Mouse (Mus musculus) embryonic facial prominence, embryonic 11.5 days (tissue): ENCODE results near the gene Fgfr2. TPM values are rescaled to one million over a fixed set of nuclear protein-coding genes. Genes with fewer than 3 reads are reported as not detected.

Experiments
- ATAC-seq: fragments of 200-750 bp; cut with Nextera tagmentation; replicated peaks from 2 replicates; pipeline ENCODE4 v1.8.0; 2017; ENCODE audit warnings: low read depth; ENCODE audit not compliant: insufficient number of reproducible peaks, low FRiP score, low TSS enrichment
- DNase-seq: peaks from one replicate; pipeline ENCODE4 v3.0.0-alpha.2; 2015; ENCODE audit warnings: low spot score
- H3K27ac ChIP-seq: fragments of 300-500 bp; sonication (generic); replicated peaks from 2 replicates; pipeline ENCODE4 v1.5.1; 2014; ENCODE audit warnings: mild to moderate bottlenecking, low read depth, low read length, control low read depth
- H3K27me3 ChIP-seq: fragments of 300-500 bp; sonication (generic); 2 replicates; pipeline ENCODE4 v1.6.1; 2014; ENCODE audit warnings: mild to moderate bottlenecking, low read length, moderate library complexity, mixed read lengths; ENCODE audit not compliant: control insufficient read depth, insufficient read depth
- H3K36me3 ChIP-seq: fragments of 300-500 bp; sonication (generic); replicated peaks from 2 replicates; pipeline ENCODE4 v1.6.1; 2014; ENCODE audit warnings: low read depth, mild to moderate bottlenecking, low read length, moderate library complexity, mixed read lengths; ENCODE audit not compliant: control insufficient read depth, insufficient read depth
- H3K4me1 ChIP-seq: fragments of 300-500 bp; sonication (generic); 2 replicates; pipeline ENCODE4 v1.6.1; 2014; ENCODE audit warnings: low read length, mixed read lengths; ENCODE audit not compliant: control insufficient read depth, insufficient read depth
- H3K4me2 ChIP-seq: fragments of 300-500 bp; sonication (generic); 2 replicates; pipeline ENCODE4 v1.6.1; 2014; ENCODE audit warnings: low read depth, mild to moderate bottlenecking, control low read depth, low read length, moderate library complexity
- H3K4me3 ChIP-seq: fragments of 300-500 bp; sonication (generic); 2 replicates; pipeline ENCODE4 v1.5.1; 2014; ENCODE audit warnings: low read depth, low read length, control low read depth
- H3K9ac ChIP-seq: fragments of 300-500 bp; sonication (generic); replicated peaks from 2 replicates; pipeline ENCODE4 v1.6.1; 2014; ENCODE audit warnings: mild to moderate bottlenecking, control low read depth, low read length
- H3K9me3 ChIP-seq: fragments of 300-500 bp; sonication (generic); replicated peaks from 2 replicates; pipeline ENCODE4 v1.6.1; 2016; ENCODE audit warnings: mild to moderate bottlenecking, low read length, inconsistent platforms, mixed read lengths; ENCODE audit not compliant: control insufficient read depth
- WGBS: fragments of 180-500 bp; shearing (Covaris S2); extraction: QIAGEN DNeasy Blood & Tissue Kit; methylation state at CpG from one replicate; pipeline ENCODE4 v1.1.7; 2014; 5-methylcytosine and 5-hydroxymethylcytosine counted together
- polyA plus RNA-seq: library from polyadenylated mRNA; unstranded; fragments of >200 nt; fragmentation: Nextera tagmentation; extraction: Ambion mirVana; gene quantifications from 2 replicates; pipeline ENCODE4 v1.2.1, GENCODE M21; 2014

Gene Fgfr2
- polyA plus RNA-seq, 1 experiment from 2014 or later = 75.6 TPM

- DNase-seq (peak; percentile 53), ATAC-seq (no peak)
- 44% methylated on average over 5 of the region's 5 CpGs for WGBS
- Histone ChIP-seq H3K27ac (peak overlapping the region; percentile 59), H3K9me3 (no peaks in the 10 kb centered on the region), H3K36me3 (peaks cover 3% of the 10 kb centered on the region), H3K4me2 (no peak overlapping the region), H3K9ac (no peak overlapping the region), H3K27me3 (no peaks in the 10 kb centered on the region), H3K4me3 (no peak overlapping the region), H3K4me1 (0 out of 2 replicates have a peak, but pooled peaks cover 2% of the 10 kb centered on the region)
Observed at GRCm38 (mm10) chr7:130161581-130161980, 2961.6 kb downstream of the Fgfr2 start.

GRCm38 (mm10) chr7:130158845-130159244, 2964.3 kb downstream of the Fgfr2 start:
- no peak overlapping the region for H3K27ac ChIP-seq
- H3K36me3 ChIP-seq = peaks cover 3% of the 10 kb centered on the region
- H3K4me3 ChIP-seq = no peak overlapping the region
- H3K9me3 ChIP-seq = no peaks in the 10 kb centered on the region
- H3K4me1 ChIP-seq = 0 out of 2 replicates have a peak, but pooled peaks cover 2% of the 10 kb centered on the region
- no peak overlapping the region for H3K9ac ChIP-seq
- no peak for DNase-seq
- no peak for ATAC-seq
- H3K27me3 ChIP-seq = no peaks in the 10 kb centered on the region
- WGBS = 94% methylated on average over 3 of the region's 3 CpGs
- no peak overlapping the region for H3K4me2 ChIP-seq

- no peaks in the 10 kb centered on the region for H3K36me3 ChIP-seq
- ATAC-seq (no peak), DNase-seq (no peak)
- WGBS = 79% methylated on average over 7 of the region's 7 CpGs
- no peaks in the 10 kb centered on the region for H3K4me1 ChIP-seq
- no peaks in the 10 kb centered on the region for H3K27me3 ChIP-seq
- no peak overlapping the region for H3K4me2 ChIP-seq
- H3K9ac ChIP-seq = no peak overlapping the region
- H3K9me3 ChIP-seq = no peaks in the 10 kb centered on the region
- no peak overlapping the region for H3K4me3 ChIP-seq
- no peak overlapping the region for H3K27ac ChIP-seq
Observed at GRCm38 (mm10) chr7:130153363-130153969, 2969.7 kb downstream of the Fgfr2 start.

DNA sequence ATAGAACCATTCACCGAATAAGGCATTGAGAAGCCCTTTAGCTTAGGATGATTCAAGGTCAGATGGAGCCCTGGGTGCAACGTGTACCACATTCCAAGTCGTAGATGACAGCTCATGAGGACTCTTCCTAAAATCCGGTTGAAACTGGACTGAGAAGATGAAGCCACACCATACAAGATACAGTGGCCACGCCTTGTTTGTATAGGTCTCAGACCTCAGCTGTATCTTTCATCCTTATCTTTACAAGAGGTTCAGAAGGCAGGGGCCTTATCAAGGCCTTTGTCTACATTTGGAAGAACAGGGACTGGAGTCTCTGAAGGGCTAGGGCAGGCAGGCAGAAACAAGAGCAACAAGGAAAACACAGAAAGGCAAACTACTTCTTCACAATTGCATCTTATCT, 2974.2 kb downstream of the Fgfr2 start:
- ATAC-seq = no peak
- Histone ChIP-seq H3K4me2 (no peak overlapping the region), H3K4me1 (no peaks in the 10 kb centered on the region), H3K27me3 (no peaks in the 10 kb centered on the region), H3K9ac (no peak overlapping the region), H3K27ac (no peak overlapping the region), H3K4me3 (no peak overlapping the region), H3K36me3 (no peaks in the 10 kb centered on the region), H3K9me3 (no peaks in the 10 kb centered on the region)
- 90% methylated on average over 5 of the region's 5 CpGs for WGBS
- no peak for DNase-seq

DNA sequence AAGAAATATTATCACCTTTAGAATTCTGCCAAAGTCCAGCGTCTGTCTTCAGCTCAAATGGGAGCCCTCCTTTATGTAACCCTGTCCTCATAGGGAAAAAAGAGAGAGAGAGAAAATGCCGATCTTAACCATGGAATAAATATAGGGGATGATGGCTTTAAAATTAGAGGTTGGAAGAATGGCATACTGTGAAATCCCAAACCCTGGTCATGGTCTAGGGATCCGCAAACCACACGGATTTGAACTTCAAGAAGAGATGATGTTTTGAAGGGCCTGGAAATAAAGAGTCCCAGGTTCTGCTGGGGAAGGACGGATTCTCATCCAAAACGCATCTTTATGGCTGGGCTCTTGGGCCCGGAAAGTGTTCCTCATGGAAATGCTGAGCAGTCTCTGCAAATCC, 2975.9 kb downstream of the Fgfr2 start:
- no peaks in the 10 kb centered on the region for H3K4me1 ChIP-seq
- no peak overlapping the region for H3K4me2 ChIP-seq
- DNase-seq = no peak
- H3K9me3 ChIP-seq = no peaks in the 10 kb centered on the region
- no peak for ATAC-seq
- H3K27me3 ChIP-seq = no peaks in the 10 kb centered on the region
- H3K27ac ChIP-seq = no peak overlapping the region
- no peak overlapping the region for H3K9ac ChIP-seq
- H3K4me3 ChIP-seq = no peak overlapping the region
- WGBS = 85% methylated on average over 7 of the region's 7 CpGs
- no peaks in the 10 kb centered on the region for H3K36me3 ChIP-seq

DNA sequence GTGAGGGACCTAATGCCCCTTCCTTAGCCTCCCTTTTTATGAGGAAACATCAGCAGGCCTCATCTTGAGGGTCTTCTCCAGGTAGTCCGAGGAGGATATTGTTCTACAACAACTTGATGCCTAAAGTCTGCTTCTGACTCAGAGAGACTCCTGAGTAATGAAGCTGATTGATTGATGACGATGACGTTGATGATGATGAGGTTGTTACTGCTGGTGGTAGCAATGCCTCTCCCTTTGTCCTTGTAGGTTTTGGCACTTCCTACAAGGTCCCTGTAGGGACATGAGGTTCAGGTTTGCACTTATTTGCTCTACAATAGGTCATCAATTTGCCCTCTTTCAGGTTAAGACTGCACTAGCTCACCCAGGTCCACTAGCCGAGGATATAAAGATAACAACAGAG, 2977.9 kb downstream of the Fgfr2 start:
- no peaks in the 10 kb centered on the region for H3K27me3 ChIP-seq
- no peak overlapping the region for H3K9ac ChIP-seq
- 92% methylated on average over 4 of the region's 4 CpGs for WGBS
- no peak overlapping the region for H3K4me2 ChIP-seq
- no peaks in the 10 kb centered on the region for H3K36me3 ChIP-seq
- H3K27ac ChIP-seq = no peak overlapping the region
- H3K9me3 ChIP-seq = no peaks in the 10 kb centered on the region
- no peaks in the 10 kb centered on the region for H3K4me1 ChIP-seq
- DNase-seq (no peak), ATAC-seq (no peak)
- H3K4me3 ChIP-seq = no peak overlapping the region

DNA sequence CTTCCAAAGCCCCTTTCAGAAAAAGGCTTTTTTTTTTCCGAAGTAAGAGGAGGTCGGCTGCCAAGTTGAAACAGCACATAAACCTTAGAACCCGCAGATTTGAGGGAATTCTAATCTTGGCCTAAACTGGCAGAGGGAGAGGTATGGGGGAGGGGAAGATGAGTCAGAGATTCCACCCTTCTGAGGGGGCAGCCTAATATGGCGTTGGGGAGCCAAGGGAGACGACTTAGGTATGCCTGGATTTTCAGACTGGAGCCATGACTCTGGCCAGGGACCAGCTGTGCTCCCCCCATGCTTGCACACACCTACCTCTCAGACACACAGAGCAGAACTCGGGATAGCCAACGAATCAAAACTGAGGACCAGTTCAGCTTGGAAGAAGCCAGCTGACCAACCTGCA, 2979.8 kb downstream of the Fgfr2 start:
- Histone ChIP-seq H3K9me3 (no peaks in the 10 kb centered on the region), H3K36me3 (no peaks in the 10 kb centered on the region), H3K4me2 (no peak overlapping the region), H3K9ac (no peak overlapping the region), H3K4me3 (no peak overlapping the region), H3K27me3 (no peaks in the 10 kb centered on the region), H3K4me1 (no peaks in the 10 kb centered on the region), H3K27ac (no peak overlapping the region)
- WGBS = 73% methylated on average over 7 of the region's 7 CpGs
- ATAC-seq (no peak), DNase-seq (no peak)

GRCm38 (mm10) chr7:130141088-130141873, 2981.9 kb downstream of the Fgfr2 start:
- Histone ChIP-seq H3K27ac (no peak overlapping the region), H3K9me3 (no peaks in the 10 kb centered on the region), H3K36me3 (no peaks in the 10 kb centered on the region), H3K9ac (no peak overlapping the region), H3K27me3 (no peaks in the 10 kb centered on the region), H3K4me1 (no peaks in the 10 kb centered on the region), H3K4me2 (no peak overlapping the region), H3K4me3 (no peak overlapping the region)
- ATAC-seq (no peak), DNase-seq (no peak)
- 70% methylated on average over 3 of the region's 3 CpGs for WGBS
